Mouse (Mus musculus) spleen, adult 10 weeks (tissue): ENCODE measurements around the gene Hrct1. TPM values are rescaled to one million over a fixed set of nuclear protein-coding genes. Genes with fewer than 3 reads are reported as not detected.

Source experiments
- polyA plus RNA-seq: library from polyadenylated mRNA; stranded (reverse); fragments of 350-450 nt; fragmentation: Illumina TruSeq; extraction: RNeasy Lipid Tissue Mini Kit (QIAGEN cat#74804); gene quantifications from one replicate; pipeline ENCODE4 v1.2.3, GENCODE M21; 2015; ENCODE audit warnings: low replicate concordance; ENCODE audit not compliant: insufficient read depth

Hrct1 gene
- polyA plus RNA-seq: 0.28 TPM

DNA sequence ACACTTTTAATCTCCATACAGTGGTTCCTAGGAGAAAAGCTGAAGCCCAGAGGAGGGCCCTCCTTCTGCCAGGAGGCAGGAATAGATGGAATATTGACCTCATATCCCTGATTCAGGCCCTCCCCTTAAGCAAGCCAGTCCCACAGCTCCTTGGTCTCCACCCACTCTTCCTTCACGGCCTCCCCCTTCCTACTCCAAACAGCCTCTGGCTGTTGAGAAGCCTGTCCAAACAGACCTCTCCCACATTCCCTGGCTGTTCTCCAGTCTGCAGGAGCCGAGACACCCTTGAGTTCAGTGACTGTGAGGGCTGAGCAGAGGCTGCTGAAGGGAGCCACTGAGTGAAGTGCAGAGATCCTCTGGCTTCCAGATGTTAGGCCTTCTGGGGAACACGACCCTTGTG is at the start of gene Hrct1:
Gene Hrct1 (plus strand): TSS at position 194 of the 400 bp plus-strand sequence.

DNA sequence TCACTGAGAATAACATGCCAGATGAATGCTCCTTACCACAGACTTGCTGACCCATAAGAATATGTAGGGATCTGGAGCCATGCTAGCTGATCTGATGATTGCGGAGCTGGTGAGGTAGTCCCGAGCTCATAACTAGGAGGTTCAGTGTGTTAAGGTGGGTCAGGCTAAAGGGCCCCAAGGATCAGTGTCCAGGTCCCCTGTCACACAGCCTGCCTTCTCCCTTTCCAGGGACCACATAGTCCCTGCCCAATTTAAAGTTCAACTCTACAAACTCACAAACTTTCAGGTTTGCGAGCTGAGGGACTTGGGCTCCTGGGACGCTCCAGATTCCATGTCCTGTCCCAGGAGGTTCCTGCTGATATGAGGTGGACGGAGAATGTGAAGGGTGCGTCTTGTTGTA is 26.3 kb upstream of the Hrct1 start, which contains the start of gene Olfr70:
Gene Olfr70 (minus strand): TSS at position 101 of the 400 bp plus-strand sequence.

DNA sequence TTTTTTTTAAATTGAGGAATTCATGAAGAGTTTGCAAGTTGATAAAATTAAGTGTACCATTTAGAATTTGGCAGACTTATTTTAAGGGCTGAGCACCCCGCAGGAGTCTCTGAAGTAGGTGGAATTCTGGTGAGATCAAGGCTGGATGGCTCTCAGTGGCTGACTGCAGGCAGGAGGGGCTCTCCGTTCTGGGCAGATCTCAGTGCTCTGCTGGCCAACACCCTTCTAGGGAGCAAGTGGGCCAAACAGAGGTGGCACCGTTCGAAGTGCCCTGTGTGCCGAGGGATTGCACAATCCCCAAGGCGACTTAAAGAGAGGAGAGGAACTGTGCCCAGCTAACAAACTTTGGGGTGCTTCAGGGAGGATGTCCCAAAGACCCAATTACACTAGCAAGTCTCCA is 17.1 kb upstream of the Hrct1 start, which contains the start of gene Olfr71:
Gene Olfr71 (minus strand): TSS at position 387 of the 400 bp plus-strand sequence.

GRCm38 (mm10) chr4:43729794-43730550 is 3.0 kb downstream of the Hrct1 start, which contains the start of gene Spaar:
Gene Spaar, plus strand, starts transcription at chr4:43730034.

DNA sequence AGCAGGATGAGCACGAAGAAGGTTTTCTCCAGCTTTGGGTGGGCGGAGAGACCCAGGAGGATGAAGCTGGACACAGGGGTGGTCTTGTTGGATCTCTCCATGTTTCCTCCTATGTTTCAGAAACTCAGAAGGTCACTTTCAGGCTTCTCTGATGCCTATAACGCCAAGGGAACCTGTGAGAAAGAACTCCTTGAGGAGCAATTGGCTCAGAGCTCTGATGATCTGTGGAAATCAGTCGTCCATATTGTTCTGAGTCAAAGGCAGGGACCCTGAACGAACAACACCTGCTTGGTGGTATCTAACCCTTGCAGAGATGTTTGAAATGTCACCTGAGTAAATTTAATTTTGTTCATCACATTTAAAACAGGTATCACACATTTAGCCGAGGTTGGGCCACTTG is 43.9 kb downstream of the Hrct1 start, which contains the start of gene Olfr159:
Gene Olfr159 (minus strand): TSS at position 101 of the 400 bp plus-strand sequence.

Other genes with a start within 250 kb of the Hrct1 start
- 11.4 TPM for gene Sit1, start 243.5 kb upstream of the Hrct1 start, polyA plus RNA-seq
- 47.6 TPM for gene Ccdc107, start 234.3 kb upstream of the Hrct1 start, polyA plus RNA-seq
- 9.4 TPM for gene Arhgef39, start 227.5 kb upstream of the Hrct1 start, polyA plus RNA-seq
- gene Car9, start 220.2 kb upstream of the Hrct1 start, polyA plus RNA-seq: 2.7 TPM
- 31.3 TPM for gene Tpm2, start 203.4 kb upstream of the Hrct1 start, polyA plus RNA-seq
- 64.5 TPM for gene Creb3, start 164.9 kb upstream of the Hrct1 start, polyA plus RNA-seq
- 194 TPM for gene Tln1, start 164.5 kb upstream of the Hrct1 start, polyA plus RNA-seq
- gene Rgp1, start 148.5 kb upstream of the Hrct1 start, polyA plus RNA-seq: 28.8 TPM
- 24.6 TPM for gene Gba2, start 148.3 kb upstream of the Hrct1 start, polyA plus RNA-seq
- 0.37 TPM for gene Msmp, start 142.7 kb upstream of the Hrct1 start, polyA plus RNA-seq
- gene Npr2, start 95.3 kb upstream of the Hrct1 start, polyA plus RNA-seq: 10.0 TPM
- gene Spag8, start 73.6 kb upstream of the Hrct1 start, polyA plus RNA-seq: not detected
- 23.5 TPM for gene Hint2, start 70.7 kb upstream of the Hrct1 start, polyA plus RNA-seq
- 2.1 TPM for gene Tmem8b, start 58.2 kb upstream of the Hrct1 start, polyA plus RNA-seq
- 0.07 TPM for gene Fam221b, start 58.0 kb upstream of the Hrct1 start, polyA plus RNA-seq
- not detected for gene Olfr70, start 26.4 kb upstream of the Hrct1 start, polyA plus RNA-seq
- gene Olfr71, start 16.9 kb upstream of the Hrct1 start, polyA plus RNA-seq: not detected
- 0.07 TPM for gene Spaar, start 2.8 kb downstream of the Hrct1 start, polyA plus RNA-seq
- not detected for gene Olfr159, start 43.8 kb downstream of the Hrct1 start, polyA plus RNA-seq
- not detected for gene Olfr156, start 96.7 kb downstream of the Hrct1 start, polyA plus RNA-seq
- not detected for gene Olfr157, start 113.0 kb downstream of the Hrct1 start, polyA plus RNA-seq
- not detected for gene Olfr155, start 124.4 kb downstream of the Hrct1 start, polyA plus RNA-seq
- 8.0 TPM for gene Reck, start 148.3 kb downstream of the Hrct1 start, polyA plus RNA-seq
- 53.7 TPM for gene Glipr2, start 230.2 kb downstream of the Hrct1 start, polyA plus RNA-seq